Mouse (Mus musculus): ENCODE measurements around the gene Zdhhc17.

Zdhhc17 gene

GRCm38 (mm10) chr10:110951748-110952147 lies 58.2 kb downstream of the Zdhhc17 start:
- no peak for DNase-seq

- DNase-seq = no peak
Observed at GRCm38 (mm10) chr10:110951112-110951511, 58.8 kb downstream of the Zdhhc17 start.

- DNase-seq = no peak
Observed at GRCm38 (mm10) chr10:110947574-110947973, 62.4 kb downstream of the Zdhhc17 start.

GRCm38 (mm10) chr10:110945966-110946365 lies 64.0 kb downstream of the Zdhhc17 start:
- no peak for DNase-seq

GRCm38 (mm10) chr10:110944175-110944574 lies 65.8 kb downstream of the Zdhhc17 start:
- DNase-seq = no peak

GRCm38 (mm10) chr10:110942806-110943205 lies 67.1 kb downstream of the Zdhhc17 start:
- DNase-seq = no peak

- no peak for DNase-seq
Observed at GRCm38 (mm10) chr10:110941968-110942367, 68.0 kb downstream of the Zdhhc17 start.

GRCm38 (mm10) chr10:110940740-110941398 lies 69.1 kb downstream of the Zdhhc17 start:
- no peak for DNase-seq

- DNase-seq = peak; percentile 27
Observed at GRCm38 (mm10) chr10:110939717-110940116, 70.2 kb downstream of the Zdhhc17 start.

- DNase-seq = no peak
Observed at GRCm38 (mm10) chr10:110938841-110939549, 70.9 kb downstream of the Zdhhc17 start.

- no peak for DNase-seq
Observed at GRCm38 (mm10) chr10:110938361-110938760, 71.6 kb downstream of the Zdhhc17 start.

- no peak for DNase-seq
Observed at GRCm38 (mm10) chr10:110935669-110936068, 74.3 kb downstream of the Zdhhc17 start.

- no peak for DNase-seq
Observed at GRCm38 (mm10) chr10:110935081-110935480, 74.9 kb downstream of the Zdhhc17 start.

GRCm38 (mm10) chr10:110933584-110933983 lies 76.4 kb downstream of the Zdhhc17 start:
- DNase-seq = no peak

GRCm38 (mm10) chr10:110931913-110932560 lies 77.9 kb downstream of the Zdhhc17 start:
- DNase-seq = peak; percentile 90

- peak; percentile 93 for DNase-seq
Observed at GRCm38 (mm10) chr10:110931161-110931912, 78.6 kb downstream of the Zdhhc17 start.

- DNase-seq = peak; percentile 80
Observed at GRCm38 (mm10) chr10:110929756-110930155, 80.2 kb downstream of the Zdhhc17 start.

- peak; percentile 25 for DNase-seq
Observed at GRCm38 (mm10) chr10:110927491-110927890, 82.4 kb downstream of the Zdhhc17 start.

- DNase-seq = no peak
Observed at GRCm38 (mm10) chr10:110922612-110923011, 87.3 kb downstream of the Zdhhc17 start.

- no peak for DNase-seq
Observed at GRCm38 (mm10) chr10:110921890-110922289, 88.0 kb downstream of the Zdhhc17 start.

GRCm38 (mm10) chr10:110920368-110920950 lies 89.5 kb downstream of the Zdhhc17 start:
- DNase-seq = no peak

GRCm38 (mm10) chr10:110919531-110920343 lies 90.2 kb downstream of the Zdhhc17 start, which contains the start of gene Csrp2:
Gene Csrp2, plus strand, starts transcription at chr10:110919789.
- peak; percentile 97 for DNase-seq

All from retina, postnatal 1 day (tissue).